Mouse (Mus musculus): ENCODE measurements around the gene Tnfrsf1b. TPM values are rescaled to one million over a fixed set of nuclear protein-coding genes. Genes with fewer than 3 reads are reported as not detected.

The Tnfrsf1b gene
- polyA plus RNA-seq (2015; fragmentation: Nextera tagmentation; extraction: Ambion mirVana): 3.3 and 3.4 TPM in 2 replicates

- Histone ChIP-seq H3K4me1 (replicated peaks) (peaks cover 15% of the 10 kb centered on the region), H3K9ac (peak within 1 kb of the TSS; percentile 70), H3K36me3 (no peaks in the 10 kb centered on the region), H3K27me3 (peaks cover 30% of the 10 kb centered on the region), H3K9me3 (no peaks in the 10 kb centered on the region), H3K4me3 (peak within 1 kb of the TSS; percentile 46), H3K27ac (replicated peaks) (no peak within 1 kb of the TSS), H3K4me2 (peak within 1 kb of the TSS; percentile 76)
- peak; percentile 74 for ATAC-seq (ENCODE audit: low read depth)
- under 1% methylated on average over 47 of the region's 47 CpGs for WGBS
Observed at GRCm38 (mm10) chr4:145246173-145247011, at the start of gene Tnfrsf1b. TSS of gene Tnfrsf1b (minus strand) at chr4:145246870.

- Histone ChIP-seq H3K9me3 (no peaks in the 10 kb centered on the region), H3K4me3 (no peak overlapping the region), H3K36me3 (no peaks in the 10 kb centered on the region), H3K27me3 (no peaks in the 10 kb centered on the region), H3K4me2 (no peak overlapping the region), H3K4me1 (replicated peaks) (no peaks in the 10 kb centered on the region), H3K9ac (no peak overlapping the region), H3K27ac (replicated peaks) (no peak overlapping the region)
- WGBS: 52% methylated on average over 5 of the region's 5 CpGs
- ATAC-seq (ENCODE audit: low read depth): peak; percentile 43; the same call in 1 of the 2 replicates
Observed at GRCm38 (mm10) chr4:145295589-145296300, 49.1 kb upstream of the Tnfrsf1b start.

GRCm38 (mm10) chr4:145294588-145294987 is 47.9 kb upstream of the Tnfrsf1b start:
- H3K27ac ChIP-seq (replicated peaks): no peak overlapping the region
- WGBS: 94% methylated on average over 5 of the region's 5 CpGs

GRCm38 (mm10) chr4:145286369-145287120 is 39.9 kb upstream of the Tnfrsf1b start:
- peak; percentile 73 for ATAC-seq (ENCODE audit: low read depth)
- H3K9me3 ChIP-seq: no peaks in the 10 kb centered on the region
- no peak overlapping the region for H3K27ac ChIP-seq (replicated peaks)
- H3K36me3 ChIP-seq: no peaks in the 10 kb centered on the region
- H3K9ac ChIP-seq: no peak overlapping the region
- no peaks in the 10 kb centered on the region for H3K27me3 ChIP-seq
- no peaks in the 10 kb centered on the region for H3K4me1 ChIP-seq (replicated peaks)
- 53% methylated on average over 4 of the region's 4 CpGs for WGBS
- H3K4me2 ChIP-seq: no peak overlapping the region
- H3K4me3 ChIP-seq: no peak overlapping the region

More at GRCm38 (mm10) chr4:145294588-145294987, 47.9 kb upstream of the Tnfrsf1b start:
- H3K4me3 ChIP-seq: no peak overlapping the region
- H3K36me3 ChIP-seq: no peaks in the 10 kb centered on the region
- no peaks in the 10 kb centered on the region for H3K9me3 ChIP-seq
- H3K27me3 ChIP-seq: no peaks in the 10 kb centered on the region
- no peaks in the 10 kb centered on the region for H3K4me1 ChIP-seq (replicated peaks)
- no peak overlapping the region for H3K4me2 ChIP-seq
- no peak overlapping the region for H3K9ac ChIP-seq
- ATAC-seq (ENCODE audit: low read depth): no peak

- H3K36me3 ChIP-seq: no peaks in the 10 kb centered on the region
- WGBS: 99% methylated on average over 4 of the region's 4 CpGs
- no peaks in the 10 kb centered on the region for H3K4me1 ChIP-seq (replicated peaks)
- ATAC-seq (ENCODE audit: low read depth): no peak
- no peak overlapping the region for H3K4me3 ChIP-seq
- H3K27me3 ChIP-seq: no peaks in the 10 kb centered on the region
- H3K4me2 ChIP-seq: no peak overlapping the region
- H3K9me3 ChIP-seq: no peaks in the 10 kb centered on the region
- H3K27ac ChIP-seq (replicated peaks): no peak overlapping the region
- no peak overlapping the region for H3K9ac ChIP-seq
Observed at GRCm38 (mm10) chr4:145284675-145285074, 38.0 kb upstream of the Tnfrsf1b start.

GRCm38 (mm10) chr4:145283441-145283840 is 36.8 kb upstream of the Tnfrsf1b start:
- no peaks in the 10 kb centered on the region for H3K27me3 ChIP-seq
- no peaks in the 10 kb centered on the region for H3K4me1 ChIP-seq (replicated peaks)
- H3K4me3 ChIP-seq: no peak overlapping the region
- H3K27ac ChIP-seq (replicated peaks): no peak overlapping the region
- no peaks in the 10 kb centered on the region for H3K9me3 ChIP-seq
- no peaks in the 10 kb centered on the region for H3K36me3 ChIP-seq
- WGBS: 75% methylated on average over 6 of the region's 6 CpGs
- no peak for ATAC-seq (ENCODE audit: low read depth)
- no peak overlapping the region for H3K4me2 ChIP-seq
- H3K9ac ChIP-seq: no peak overlapping the region

GRCm38 (mm10) chr4:145280966-145281365 is 34.3 kb upstream of the Tnfrsf1b start:
- H3K4me2 ChIP-seq: no peak overlapping the region
- WGBS: 77% methylated on average over 6 of the region's 6 CpGs

GRCm38 (mm10) chr4:145278724-145279370 is 32.2 kb upstream of the Tnfrsf1b start:
- no peak overlapping the region for H3K27ac ChIP-seq (replicated peaks)
- no peaks in the 10 kb centered on the region for H3K9me3 ChIP-seq
- no peaks in the 10 kb centered on the region for H3K36me3 ChIP-seq
- H3K4me1 ChIP-seq (replicated peaks): no peaks in the 10 kb centered on the region
- H3K27me3 ChIP-seq: no peaks in the 10 kb centered on the region
- no peak overlapping the region for H3K4me3 ChIP-seq
- WGBS: 67% methylated on average over 3 of the region's 3 CpGs
- no peak for ATAC-seq (ENCODE audit: low read depth)
- H3K9ac ChIP-seq: no peak overlapping the region
- H3K4me2 ChIP-seq: no peak overlapping the region

More at GRCm38 (mm10) chr4:145280966-145281365, 34.3 kb upstream of the Tnfrsf1b start:
- H3K9ac ChIP-seq: no peak overlapping the region
- no peaks in the 10 kb centered on the region for H3K9me3 ChIP-seq
- no peak overlapping the region for H3K27ac ChIP-seq (replicated peaks)
- ATAC-seq (ENCODE audit: low read depth): no peak
- H3K4me3 ChIP-seq: no peak overlapping the region
- no peaks in the 10 kb centered on the region for H3K4me1 ChIP-seq (replicated peaks)
- H3K27me3 ChIP-seq: no peaks in the 10 kb centered on the region
- no peaks in the 10 kb centered on the region for H3K36me3 ChIP-seq

GRCm38 (mm10) chr4:145278231-145278630 is 31.6 kb upstream of the Tnfrsf1b start:
- Histone ChIP-seq H3K9me3 (no peaks in the 10 kb centered on the region), H3K9ac (no peak overlapping the region), H3K4me2 (no peak overlapping the region), H3K4me3 (no peak overlapping the region), H3K4me1 (replicated peaks) (no peaks in the 10 kb centered on the region), H3K27me3 (no peaks in the 10 kb centered on the region), H3K27ac (replicated peaks) (no peak overlapping the region), H3K36me3 (no peaks in the 10 kb centered on the region)
- no peak for ATAC-seq (ENCODE audit: low read depth)
- WGBS: 92% methylated on average over 2 of the region's 2 CpGs

GRCm38 (mm10) chr4:145276368-145277249 is 29.9 kb upstream of the Tnfrsf1b start:
- Histone ChIP-seq H3K36me3 (no peaks in the 10 kb centered on the region), H3K27me3 (no peaks in the 10 kb centered on the region), H3K9ac (no peak overlapping the region), H3K27ac (replicated peaks) (no peak overlapping the region), H3K4me2 (no peak overlapping the region), H3K4me1 (replicated peaks) (no peaks in the 10 kb centered on the region), H3K9me3 (no peaks in the 10 kb centered on the region), H3K4me3 (no peak overlapping the region)
- 81% methylated on average over 6 of the region's 6 CpGs for WGBS
- no peak for ATAC-seq (ENCODE audit: low read depth)

GRCm38 (mm10) chr4:145274887-145275286 is 28.2 kb upstream of the Tnfrsf1b start:
- 95% methylated on average over 5 of the region's 5 CpGs for WGBS
- Histone ChIP-seq H3K27me3 (no peaks in the 10 kb centered on the region), H3K36me3 (no peaks in the 10 kb centered on the region), H3K9me3 (no peaks in the 10 kb centered on the region), H3K4me2 (no peak overlapping the region), H3K27ac (replicated peaks) (no peak overlapping the region), H3K4me3 (no peak overlapping the region), H3K4me1 (replicated peaks) (no peaks in the 10 kb centered on the region), H3K9ac (no peak overlapping the region)
- no peak for ATAC-seq (ENCODE audit: low read depth)
